Mouse (Mus musculus) liver, postnatal 0 days (tissue): ENCODE measurements at regions not wholly inside any gene's neighbourhood (a gene's known extent, or its start where the extent isn't known, plus 50 kb on each side); places are given as distances from the start of the nearest gene placed in this dataset. TPM values are rescaled to one million over a fixed set of nuclear protein-coding genes. Genes with fewer than 3 reads are reported as not detected.

Experiments used
- ATAC-seq: fragments of 200-750 bp; cut with Nextera tagmentation; 2 replicates; pipeline ENCODE4 v1.8.0; 2017; ENCODE audit warnings: mild to moderate bottlenecking, moderate library complexity
- DNase-seq: peaks from one replicate; pipeline ENCODE4 v3.0.0-alpha.2; 2016
- H3K27ac ChIP-seq: fragments of 300-500 bp; sonication (generic); 2 replicates; pipeline ENCODE4 v1.5.1; 2014; ENCODE audit warnings: antibody characterized with exemption, moderate library complexity, mild to moderate bottlenecking, low read depth
- H3K27me3 ChIP-seq: fragments of 300-500 bp; sonication (generic); 2 replicates; pipeline ENCODE4 v1.6.1; 2014; ENCODE audit warnings: low read length, control low read depth, mixed read lengths; ENCODE audit not compliant: insufficient read depth
- H3K36me3 ChIP-seq: fragments of 300-500 bp; sonication (generic); replicated peaks from 2 replicates; pipeline ENCODE4 v1.6.1; 2014; ENCODE audit warnings: mild to moderate bottlenecking, control low read depth, low read length, moderate library complexity, mixed read lengths; ENCODE audit not compliant: insufficient read depth
- H3K4me1 ChIP-seq: fragments of 300-500 bp; sonication (generic); 2 replicates; pipeline ENCODE4 v1.6.1; 2014; ENCODE audit warnings: antibody characterized with exemption, mild to moderate bottlenecking, control low read depth; ENCODE audit not compliant: insufficient read depth
- H3K4me2 ChIP-seq: fragments of 300-500 bp; sonication (generic); 2 replicates; pipeline ENCODE4 v1.6.1; 2014; ENCODE audit warnings: low read depth, mild to moderate bottlenecking, low read length, moderate library complexity, mixed read lengths
- H3K4me3 ChIP-seq: fragments of 300-500 bp; sonication (generic); 2 replicates; pipeline ENCODE4 v1.5.1; 2014; ENCODE audit warnings: low read depth, low read length
- H3K9ac ChIP-seq: fragments of 300-500 bp; sonication (generic); replicated peaks from 2 replicates; pipeline ENCODE4 v1.6.1; 2014; ENCODE audit warnings: mild to moderate bottlenecking, moderate library complexity
- H3K9me3 ChIP-seq: fragments of 300-500 bp; sonication (generic); 2 replicates; pipeline ENCODE4 v1.6.1; 2016; ENCODE audit warnings: mild to moderate bottlenecking, control low read depth, low read length, mixed read lengths
- CTCF ChIP-seq: sonication (generic); IDR thresholded peaks from 2 replicates; pipeline ENCODE4 v1.5.1; 2016; ENCODE audit warnings: antibody characterized with exemption, low read depth
- EP300 ChIP-seq: IDR thresholded peaks from 2 replicates; pipeline ENCODE4 v1.6.1; 2016; ENCODE audit warnings: antibody characterized with exemption, low read depth, mild to moderate bottlenecking
- WGBS: fragments of 180-500 bp; shearing (Covaris S2); extraction: QIAGEN DNeasy Blood & Tissue Kit; methylation state at CpG from one replicate; pipeline ENCODE4 v1.1.7; 2014; ENCODE audit not compliant: insufficient replicate concordance; 5-methylcytosine and 5-hydroxymethylcytosine counted together
- microRNA-seq: library from miRNA; unstranded; fragments of <30 nt; microRNA quantifications from one replicate; pipeline ENCODE4, GENCODE M21; 2016

DNA sequence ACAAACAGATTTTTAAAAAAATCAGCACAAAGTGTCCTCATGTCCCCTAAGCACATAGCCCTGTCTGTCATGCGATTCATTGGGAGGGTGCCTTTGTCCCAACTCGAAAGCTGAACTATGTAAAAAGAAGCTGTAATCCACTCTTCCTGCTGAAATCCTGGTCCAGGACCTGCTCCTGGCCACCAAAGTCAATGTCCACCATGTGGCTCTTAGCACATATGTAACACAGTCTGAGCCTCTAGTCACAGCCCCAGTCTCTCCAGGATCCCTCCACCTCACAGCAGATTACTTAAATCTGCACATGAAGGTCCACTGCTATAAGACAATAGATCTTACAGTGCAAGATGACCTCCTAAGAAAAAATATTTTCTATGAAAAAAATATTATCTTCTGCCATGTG lies 108.5 kb upstream of the Fam19a5 start:
- no peak overlapping the region for H3K9ac ChIP-seq
- H3K27ac ChIP-seq: no peak overlapping the region
- WGBS: 66% methylated on average over 2 of the region's 2 CpGs
- H3K36me3 ChIP-seq: no peaks in the 10 kb centered on the region
- no peaks in the 10 kb centered on the region for H3K9me3 ChIP-seq
- ATAC-seq (no peak), DNase-seq (no peak)
- no peaks in the 10 kb centered on the region for H3K27me3 ChIP-seq
- H3K4me3 ChIP-seq: no peak overlapping the region
- H3K4me1 ChIP-seq: no peaks in the 10 kb centered on the region
- TF ChIP-seq EP300 (no peak), CTCF (no peak)
- no peak overlapping the region for H3K4me2 ChIP-seq

DNA sequence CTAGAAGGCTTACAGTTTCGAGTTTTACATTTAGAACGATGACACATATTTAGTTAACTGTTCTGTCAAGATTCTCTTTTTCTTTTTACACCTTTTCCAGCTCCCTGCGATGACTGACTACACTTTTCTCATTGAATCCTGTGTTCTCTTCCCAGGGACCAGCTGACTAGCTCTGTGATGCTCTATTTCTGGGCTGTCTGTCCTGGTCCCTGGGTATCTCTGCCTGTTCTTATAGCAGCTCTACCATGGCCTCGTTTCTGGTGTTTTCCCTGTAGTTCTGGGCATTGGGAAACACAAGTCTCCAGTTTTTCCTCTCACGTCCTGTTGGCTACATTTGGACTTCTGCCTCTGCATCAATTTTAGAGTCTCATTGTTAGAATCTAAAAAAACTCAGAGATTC lies 106.5 kb upstream of the Fam19a5 start:
- DNase-seq (no peak), ATAC-seq (no peak)
- TF ChIP-seq CTCF: no peak
- TF ChIP-seq EP300: no peak
- no peaks in the 10 kb centered on the region for H3K36me3 ChIP-seq
- H3K4me1 ChIP-seq: no peaks in the 10 kb centered on the region
- no peak overlapping the region for H3K27ac ChIP-seq
- H3K4me2 ChIP-seq: no peak overlapping the region
- H3K4me3 ChIP-seq: no peak overlapping the region
- no peaks in the 10 kb centered on the region for H3K27me3 ChIP-seq
- WGBS: 56% methylated on average over 5 of the region's 5 CpGs
- no peak overlapping the region for H3K9ac ChIP-seq
- H3K9me3 ChIP-seq: no peaks in the 10 kb centered on the region

GRCm38 (mm10) chr15:87458932-87459331 lies 85.2 kb upstream of the Fam19a5 start:
- H3K4me3 ChIP-seq: no peak overlapping the region
- H3K4me1 ChIP-seq: no peaks in the 10 kb centered on the region
- no peaks in the 10 kb centered on the region for H3K9me3 ChIP-seq
- no peaks in the 10 kb centered on the region for H3K27me3 ChIP-seq
- no peaks in the 10 kb centered on the region for H3K36me3 ChIP-seq
- no peak for ATAC-seq
- H3K27ac ChIP-seq: no peak overlapping the region
- TF ChIP-seq EP300 (no peak), CTCF (no peak)
- H3K9ac ChIP-seq: no peak overlapping the region
- no peak for DNase-seq
- 32% methylated on average over 1 of the region's 1 CpGs for WGBS
- no peak overlapping the region for H3K4me2 ChIP-seq

DNA sequence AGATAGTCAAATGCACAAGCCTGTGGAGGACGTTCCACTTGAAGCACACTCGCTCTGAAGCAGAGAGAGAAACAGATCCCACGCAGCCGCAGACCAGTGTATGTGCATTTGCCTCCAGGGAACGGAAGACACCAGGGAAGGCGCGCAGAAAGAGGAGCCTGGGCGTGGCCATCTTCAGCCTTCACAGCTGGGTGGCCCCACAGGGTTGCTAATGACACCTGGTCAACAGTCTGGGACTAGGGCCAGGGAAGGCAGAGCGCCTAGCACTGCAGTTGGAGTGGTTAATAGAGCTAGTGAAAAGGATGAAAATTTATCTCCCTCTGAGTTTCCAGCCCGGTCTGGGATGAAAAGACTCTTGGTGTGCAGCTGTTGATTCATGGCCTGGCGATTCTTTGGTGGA lies 67.9 kb upstream of the Fam19a5 start:
- H3K4me3 ChIP-seq: no peak overlapping the region
- H3K4me1 ChIP-seq: no peaks in the 10 kb centered on the region
- no peaks in the 10 kb centered on the region for H3K27me3 ChIP-seq
- no peaks in the 10 kb centered on the region for H3K36me3 ChIP-seq
- H3K9ac ChIP-seq: no peak overlapping the region
- ATAC-seq: no peak
- no peak overlapping the region for H3K4me2 ChIP-seq
- DNase-seq: no peak
- H3K9me3 ChIP-seq: 0 out of 2 replicates have a peak, but pooled peaks cover 2% of the 10 kb centered on the region
- 29% methylated on average over 11 of the region's 11 CpGs for WGBS
- no peak overlapping the region for H3K27ac ChIP-seq
- no peak for TF ChIP-seq EP300
- TF ChIP-seq CTCF: no peak

- Histone ChIP-seq H3K27ac (no peak overlapping the region), H3K9ac (no peak overlapping the region), H3K27me3 (no peaks in the 10 kb centered on the region), H3K9me3 (0 out of 2 replicates have a peak, but pooled peaks cover 2% of the 10 kb centered on the region), H3K4me3 (no peak overlapping the region), H3K36me3 (no peaks in the 10 kb centered on the region), H3K4me1 (no peaks in the 10 kb centered on the region), H3K4me2 (no peak overlapping the region)
- WGBS: 71% methylated on average over 14 of the region's 14 CpGs
- DNase-seq: no peak
- no peak for ATAC-seq
- TF ChIP-seq CTCF: no peak
- no peak for TF ChIP-seq EP300
These were observed 67.1 kb upstream of the Fam19a5 start for GRCm38 (mm10) chr15:87476862-87477490.

DNA sequence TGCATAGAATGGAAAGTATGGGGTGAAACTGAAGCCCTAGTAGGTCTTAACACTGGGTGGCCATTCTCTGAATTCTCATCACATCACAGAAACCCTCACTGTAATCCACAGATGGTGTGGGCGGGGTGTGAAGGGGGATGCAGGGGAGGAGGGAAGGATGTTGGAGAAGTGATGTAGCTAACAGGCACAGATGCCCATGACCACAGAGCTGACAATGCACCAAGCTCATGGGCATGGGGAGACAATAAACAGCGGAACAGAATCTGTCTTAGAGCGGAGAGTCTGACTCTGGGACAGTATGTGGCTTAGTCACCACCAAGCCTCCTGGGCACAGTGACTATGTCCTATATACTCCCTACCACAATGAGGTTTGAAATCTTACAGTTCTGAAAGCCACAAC lies 63.3 kb upstream of the Fam19a5 start:
- no peak overlapping the region for H3K9ac ChIP-seq
- H3K4me1 ChIP-seq: no peaks in the 10 kb centered on the region
- 82% methylated on average over 3 of the region's 3 CpGs for WGBS
- TF ChIP-seq CTCF: no peak
- TF ChIP-seq EP300: no peak
- H3K9me3 ChIP-seq: no peaks in the 10 kb centered on the region
- no peak for ATAC-seq
- no peak overlapping the region for H3K27ac ChIP-seq
- DNase-seq: no peak
- no peak overlapping the region for H3K4me3 ChIP-seq
- no peaks in the 10 kb centered on the region for H3K36me3 ChIP-seq
- H3K4me2 ChIP-seq: no peak overlapping the region
- H3K27me3 ChIP-seq: no peaks in the 10 kb centered on the region

Small RNA genes lying in the stretch of these regions (microRNA-seq; reads per million reads assigned to microRNA genes)
- not detected for gene Gm23416
